ENCODE assay signal across 10 mouse cellular contexts in genomic region chr11:52332421-52333118, GRCm38 (mm10). TPM values are rescaled to one million over a fixed set of nuclear protein-coding genes. Genes with fewer than 3 reads are reported as not detected.
A peak's percentile ranks its signal among the peaks of the same experiment; 100 is the strongest.
DNase-seq lines count a peak whose midpoint lies in the region; ATAC-seq and TF ChIP-seq lines count a peak whose summit lies in the region.
"Had no signal": no experiment of that assay in that cellular context is flagged by ENCODE, and none has a peak within 500 bp of the region (broad histone marks: within the 10 kb centered on the region; RNA-seq: fewer than 3 reads in every experiment).

No protein-coding gene starts in this region.

- DNase-seq in left cerebral cortex, postnatal 4 days = peak; percentile 82
- DNase-seq in left cerebral cortex, adult 2 months (ENCODE audit: extremely low spot score in 1 of 2, low spot score in 2 of 2) = no peak
- peak; percentile 50 for DNase-seq in cerebellum, adult 8-10 months
- no peak for DNase-seq in adrenal gland, postnatal 14 days
- DNase-seq in adrenal gland, adult 2 months = no peak

- H3K4me1 ChIP-seq in hindbrain, embryonic 16.5 days (ENCODE audit: control insufficient read depth, insufficient read depth, low read depth, low read length) = peaks cover 9% of the 10 kb centered on the region
- peaks cover 27% of the 10 kb centered on the region for H3K4me1 ChIP-seq in olfactory bulb, adult 2 months (ENCODE audit: control insufficient read depth, insufficient read depth, low read length)
- H3K4me1 ChIP-seq: embryonic facial prominence, embryonic 13.5 days had no signal

- intact Hi-C loops in left cerebral cortex, postnatal 4 days (cut with DNase I) = no loop called here
- intact Hi-C loops in left cerebral cortex, adult 2 months (cut with DNase I) = no loop called here

- H3K36me3 ChIP-seq in hindbrain, embryonic 16.5 days (ENCODE audit: control insufficient read depth, insufficient read depth, low read length) = no peaks in the 10 kb centered on the region
- H3K36me3 ChIP-seq: embryonic facial prominence, embryonic 13.5 days had no signal

- no peak overlapping the region for H3K4me3 ChIP-seq in left cerebral cortex, adult 2 months
- no peak overlapping the region for H3K4me3 ChIP-seq in hindbrain, embryonic 16.5 days (ENCODE audit: low read length)
- H3K4me3 ChIP-seq in olfactory bulb, adult 2 months (ENCODE audit: insufficient read depth, low read depth, low read length) = no peak overlapping the region
- H3K4me3 ChIP-seq: embryonic facial prominence, embryonic 13.5 days had no signal

- H3K27ac ChIP-seq in left cerebral cortex, adult 2 months = no peak overlapping the region
- H3K27ac ChIP-seq in hindbrain, embryonic 16.5 days (ENCODE audit: low read depth, low read length) = no peak overlapping the region
- peak overlapping the region; percentile 83 for H3K27ac ChIP-seq in olfactory bulb, adult 2 months (ENCODE audit: insufficient read depth, low read depth, low read length)
- H3K27ac ChIP-seq: embryonic facial prominence, embryonic 13.5 days; liver, embryonic 14.5 days had no signal

- H3K27me3 ChIP-seq in hindbrain, embryonic 16.5 days (replicated peaks; ENCODE audit: control insufficient read depth, insufficient read depth, low read length) = no peaks in the 10 kb centered on the region
- H3K27me3 ChIP-seq: embryonic facial prominence, embryonic 13.5 days had no signal

- H3K4me2 ChIP-seq in hindbrain, embryonic 16.5 days (ENCODE audit: low read length) = peak overlapping the region; percentile 7; the same call in 1 of the 2 replicates
- H3K4me2 ChIP-seq: embryonic facial prominence, embryonic 13.5 days had no signal

- TF ChIP-seq POLR2A in olfactory bulb, adult 2 months (IDR thresholded peaks at IDR 0.05; ENCODE audit: insufficient read depth, low read depth, low read length) = no peak

- WGBS in hindbrain, embryonic 16.5 days = 29% methylated on average over 16 of the region's 16 CpGs
- WGBS in olfactory bulb, adult 2 months = 22% methylated on average over 16 of the region's 16 CpGs

- H3K9me3 ChIP-seq in hindbrain, embryonic 16.5 days (ENCODE audit: control insufficient read depth, low read length) = no peaks in the 10 kb centered on the region
- H3K9me3 ChIP-seq: embryonic facial prominence, embryonic 13.5 days had no signal

- no peak for TF ChIP-seq CTCF in left cerebral cortex, adult 2 months (IDR thresholded peaks at IDR 0.05)
- TF ChIP-seq CTCF in olfactory bulb, adult 2 months (IDR thresholded peaks at IDR 0.05; ENCODE audit: insufficient read depth, low read depth, low read length) = no peak

- H3K9ac ChIP-seq in hindbrain, embryonic 16.5 days (ENCODE audit: low read depth, low read length) = no peak overlapping the region
- H3K9ac ChIP-seq: embryonic facial prominence, embryonic 13.5 days; liver, embryonic 14.5 days had no signal

- ATAC-seq in hindbrain, embryonic 16.5 days = peak; percentile 73
- no peak for ATAC-seq in activated CD4-positive, CD25-positive, alpha-beta regulatory T cell, adult 4 months

RNA-seq across cellular contexts. Expression of gene Vdac1, which starts 28.1 kb away (rescaled TPM):
- 100 to 1,000 TPM; 438 to 456 TPM for total RNA-seq in left cerebral cortex, postnatal 4 days (2021)
- total RNA-seq in left cerebral cortex, adult 2 months (2021) = 100 to 1,000 TPM; 518 to 557 TPM
- polyA plus RNA-seq in hindbrain, embryonic 16.5 days (2015; fragmentation: Nextera tagmentation; extraction: Ambion mirVana) = 411 and 440 TPM in 2 replicates
- polyA plus RNA-seq in olfactory bulb, adult 2 months (2012; ENCODE audit: insufficient read depth, insufficient read length, low replicate concordance, missing spikeins) = 374 TPM in 1 of 2 replicates, not detected in the other
- 10 to 100 TPM; 90.3 to 94.9 TPM for polyA plus RNA-seq in activated CD4-positive, CD25-positive, alpha-beta regulatory T cell, adult 4 months (2017; shearing (Covaris generic))
- total RNA-seq in adrenal gland, postnatal 14 days (2021) = 309 and 313 TPM in 2 replicates
- 100 to 1,000 TPM; 353 to 458 TPM for total RNA-seq in adrenal gland, adult 2 months (2021)
- polyA plus RNA-seq in adrenal gland, adult 2 months (2012; rRNA removed) = 52.6 and 60.1 TPM in 2 replicates

RNA-seq across cellular contexts. Expression of gene Tcf7, which starts 49.8 kb away (rescaled TPM):
- total RNA-seq in left cerebral cortex, postnatal 4 days (2021) = 1 to 10 TPM; 6.9 to 7.3 TPM
- 1 to 10 TPM; 3.8 to 5.0 TPM for total RNA-seq in left cerebral cortex, adult 2 months (2021)
- 1.2 and 3.1 TPM in 2 replicates for polyA plus RNA-seq in hindbrain, embryonic 16.5 days (2015; fragmentation: Nextera tagmentation; extraction: Ambion mirVana)
- 377 and 809 TPM in 2 replicates for polyA plus RNA-seq in olfactory bulb, adult 2 months (2012; ENCODE audit: insufficient read depth, insufficient read length, low replicate concordance, missing spikeins)
- 100 to 1,000 TPM; 227 to 315 TPM for polyA plus RNA-seq in activated CD4-positive, CD25-positive, alpha-beta regulatory T cell, adult 4 months (2017; shearing (Covaris generic))
- total RNA-seq in adrenal gland, postnatal 14 days (2021) = 41.6 and 78.5 TPM in 2 replicates
- total RNA-seq in adrenal gland, adult 2 months (2021) = 10 to 100 TPM; 32.1 to 48.6 TPM
- 56.1 and 60.3 TPM in 2 replicates for polyA plus RNA-seq in adrenal gland, adult 2 months (2012; rRNA removed)

Comparison
In these comparisons a context has a peak if more than half of its experiments do, and no peak if none do; other contexts are left out.
1. DNase-seq: peak in left cerebral cortex, postnatal 4 days (single experiment) and cerebellum, adult 8-10 months (single experiment); none in left cerebral cortex, adult 2 months (0 of 2), adrenal gland, postnatal 14 days (single experiment) and adrenal gland, adult 2 months (single experiment).